Mouse (Mus musculus): ENCODE measurements around the gene Syap1.
A peak's percentile ranks its signal among the peaks of the same experiment; 100 is the strongest.

The Syap1 gene

GRCm38 (mm10) chrX:162887931-162888511 is at the start of gene Syap1:
Gene Syap1 (minus strand): TSS chrX:162888447.
- no peaks in the 10 kb centered on the region for H3K27me3 ChIP-seq (ENCODE audit: insufficient read depth, low read length)
- H3K9me3 ChIP-seq (ENCODE audit: low read length) = no peaks in the 10 kb centered on the region
- TF ChIP-seq NANOG (IDR thresholded peaks at IDR 0.05; ENCODE audit: borderline replicate concordance, low read length) = no peak
- no peak for TF ChIP-seq CTCF (conservative IDR thresholded peaks at IDR 0.05; ENCODE audit: low read length)
- TF ChIP-seq POU5F1 (IDR thresholded peaks at IDR 0.05; ENCODE audit: borderline replicate concordance, low read length) = no peak
- H3K4me3 ChIP-seq (replicated peaks; ENCODE audit: low read length) = peak within 1 kb of the TSS; percentile 90
- peaks cover 39% of the 10 kb centered on the region for H3K4me1 ChIP-seq (replicated peaks; ENCODE audit: low read depth, low read length)
- H3K36me3 ChIP-seq (ENCODE audit: insufficient read depth, low read length) = no peaks in the 10 kb centered on the region

- Histone ChIP-seq H3K4me1 (replicated peaks; ENCODE audit: low read depth, low read length) (no peaks in the 10 kb centered on the region), H3K36me3 (ENCODE audit: insufficient read depth, low read length) (peaks cover 4% of the 10 kb centered on the region; the same call in 1 of the 2 replicates), H3K4me3 (replicated peaks; ENCODE audit: low read length) (no peak overlapping the region), H3K9me3 (ENCODE audit: low read length) (no peaks in the 10 kb centered on the region), H3K27me3 (ENCODE audit: insufficient read depth, low read length) (no peaks in the 10 kb centered on the region)
- TF ChIP-seq CTCF (conservative IDR thresholded peaks at IDR 0.05; ENCODE audit: low read length) (no peak), NANOG (IDR thresholded peaks at IDR 0.05; ENCODE audit: borderline replicate concordance, low read length) (no peak), POU5F1 (IDR thresholded peaks at IDR 0.05; ENCODE audit: borderline replicate concordance, low read length) (no peak)
Observed at GRCm38 (mm10) chrX:162931467-162931866, 43.2 kb upstream of the Syap1 start.

DNA sequence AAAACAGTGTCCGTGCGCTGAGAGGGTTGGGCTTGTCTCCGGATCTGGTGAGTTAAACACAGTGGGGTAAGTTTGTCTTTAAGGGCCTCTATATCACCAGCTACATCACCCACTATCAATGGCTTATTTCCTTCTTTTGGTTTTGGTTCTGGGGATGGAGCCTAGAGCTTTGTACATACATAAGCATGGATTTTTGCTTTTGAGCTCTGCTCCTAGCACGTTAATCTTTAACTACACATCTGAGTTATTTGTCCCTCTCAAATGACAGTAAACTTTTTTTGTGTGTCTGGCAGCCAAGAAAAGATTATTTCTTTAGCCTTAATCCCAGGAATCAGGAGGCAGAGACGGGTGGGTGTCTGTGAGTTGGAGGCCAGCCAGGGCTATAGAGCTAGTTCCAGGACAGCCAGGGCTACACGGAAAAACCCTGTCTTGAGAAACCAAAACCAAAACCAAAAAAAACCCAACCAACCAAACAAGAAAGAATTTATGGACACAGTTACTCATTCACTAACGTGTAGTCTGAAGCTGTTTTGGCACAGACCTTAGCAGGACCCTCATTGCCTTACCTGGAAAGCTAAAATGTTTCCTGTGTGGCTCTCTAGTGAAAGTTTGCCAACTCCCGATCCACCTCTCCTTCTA is 33.4 kb upstream of the Syap1 start:
- Histone ChIP-seq H3K4me1 (replicated peaks; ENCODE audit: low read depth, low read length) (no peaks in the 10 kb centered on the region), H3K4me3 (replicated peaks; ENCODE audit: low read length) (no peak overlapping the region), H3K27me3 (ENCODE audit: insufficient read depth, low read length) (no peaks in the 10 kb centered on the region), H3K9me3 (ENCODE audit: low read length) (no peaks in the 10 kb centered on the region), H3K36me3 (ENCODE audit: insufficient read depth, low read length) (peaks cover 2% of the 10 kb centered on the region; the same call in 1 of the 2 replicates)
- TF ChIP-seq POU5F1 (IDR thresholded peaks at IDR 0.05; ENCODE audit: borderline replicate concordance, low read length) (no peak), CTCF (conservative IDR thresholded peaks at IDR 0.05; ENCODE audit: low read length) (no peak), NANOG (IDR thresholded peaks at IDR 0.05; ENCODE audit: borderline replicate concordance, low read length) (no peak)

DNA sequence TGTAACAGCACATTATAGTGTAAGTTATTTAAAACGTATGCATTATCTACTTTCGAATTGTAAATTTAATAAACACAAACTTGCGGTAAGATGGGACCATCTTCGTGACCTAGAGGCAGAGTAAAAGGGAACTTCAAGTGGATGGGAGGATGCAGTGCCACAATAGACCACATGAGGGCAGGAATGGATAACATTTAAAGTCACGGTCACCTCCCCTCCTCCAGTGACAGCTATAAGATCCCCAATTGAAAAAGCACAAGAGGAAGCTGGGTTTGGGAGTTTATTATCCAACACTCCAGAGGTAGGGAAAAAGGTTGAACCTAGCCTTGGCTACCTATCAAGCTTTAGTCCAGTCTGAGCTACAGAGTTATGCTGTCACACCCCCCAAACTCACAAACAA is 27.4 kb upstream of the Syap1 start:
- H3K4me1 ChIP-seq (replicated peaks; ENCODE audit: low read depth, low read length) = no peaks in the 10 kb centered on the region
- TF ChIP-seq POU5F1 (IDR thresholded peaks at IDR 0.05; ENCODE audit: borderline replicate concordance, low read length) (no peak), CTCF (conservative IDR thresholded peaks at IDR 0.05; ENCODE audit: low read length) (peak; percentile 66)
- H3K27me3 ChIP-seq (ENCODE audit: insufficient read depth, low read length) = no peaks in the 10 kb centered on the region

DNA sequence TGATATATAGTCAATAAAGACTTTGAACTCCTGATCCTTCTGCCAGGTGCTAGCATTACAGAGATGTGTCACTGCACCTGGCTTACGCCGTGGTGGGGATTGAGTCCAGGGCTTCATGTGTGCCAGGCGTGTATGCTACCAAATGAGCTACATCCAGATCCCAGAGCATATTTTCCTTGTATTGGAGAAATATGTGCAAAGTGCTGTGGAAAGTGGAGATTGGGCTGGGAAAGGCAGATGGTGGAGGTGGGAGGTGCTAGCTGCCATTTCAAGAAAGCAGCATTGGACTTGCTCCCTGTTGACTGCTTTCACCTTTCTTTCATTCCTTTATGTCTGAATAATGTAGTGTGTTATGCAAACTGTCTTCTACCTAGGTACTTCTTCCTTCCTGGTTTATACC is 25.4 kb upstream of the Syap1 start:
- H3K9me3 ChIP-seq (ENCODE audit: low read length) = no peaks in the 10 kb centered on the region
- peaks cover 25% of the 10 kb centered on the region for H3K36me3 ChIP-seq (ENCODE audit: insufficient read depth, low read length)
- no peaks in the 10 kb centered on the region for H3K4me1 ChIP-seq (replicated peaks; ENCODE audit: low read depth, low read length)
- no peak overlapping the region for H3K4me3 ChIP-seq (replicated peaks; ENCODE audit: low read length)
- no peaks in the 10 kb centered on the region for H3K27me3 ChIP-seq (ENCODE audit: insufficient read depth, low read length)
- TF ChIP-seq CTCF (conservative IDR thresholded peaks at IDR 0.05; ENCODE audit: low read length) = no peak

More for the DNA sequence above, 27.4 kb upstream of the Syap1 start:
- Histone ChIP-seq H3K4me3 (replicated peaks; ENCODE audit: low read length) (no peak overlapping the region), H3K36me3 (ENCODE audit: insufficient read depth, low read length) (peaks cover 21% of the 10 kb centered on the region), H3K9me3 (ENCODE audit: low read length) (no peaks in the 10 kb centered on the region)

GRCm38 (mm10) chrX:162907554-162907953 is 19.3 kb upstream of the Syap1 start:
- Histone ChIP-seq H3K9me3 (ENCODE audit: low read length) (no peaks in the 10 kb centered on the region), H3K36me3 (ENCODE audit: insufficient read depth, low read length) (peaks cover 15% of the 10 kb centered on the region), H3K4me3 (replicated peaks; ENCODE audit: low read length) (no peak overlapping the region), H3K4me1 (replicated peaks; ENCODE audit: low read depth, low read length) (peaks cover 2% of the 10 kb centered on the region; the same call in 1 of the 2 replicates), H3K27me3 (ENCODE audit: insufficient read depth, low read length) (no peaks in the 10 kb centered on the region)
- TF ChIP-seq NANOG (IDR thresholded peaks at IDR 0.05; ENCODE audit: borderline replicate concordance, low read length) = no peak
- TF ChIP-seq POU5F1 (IDR thresholded peaks at IDR 0.05; ENCODE audit: borderline replicate concordance, low read length) = no peak
- no peak for TF ChIP-seq CTCF (conservative IDR thresholded peaks at IDR 0.05; ENCODE audit: low read length)

DNA sequence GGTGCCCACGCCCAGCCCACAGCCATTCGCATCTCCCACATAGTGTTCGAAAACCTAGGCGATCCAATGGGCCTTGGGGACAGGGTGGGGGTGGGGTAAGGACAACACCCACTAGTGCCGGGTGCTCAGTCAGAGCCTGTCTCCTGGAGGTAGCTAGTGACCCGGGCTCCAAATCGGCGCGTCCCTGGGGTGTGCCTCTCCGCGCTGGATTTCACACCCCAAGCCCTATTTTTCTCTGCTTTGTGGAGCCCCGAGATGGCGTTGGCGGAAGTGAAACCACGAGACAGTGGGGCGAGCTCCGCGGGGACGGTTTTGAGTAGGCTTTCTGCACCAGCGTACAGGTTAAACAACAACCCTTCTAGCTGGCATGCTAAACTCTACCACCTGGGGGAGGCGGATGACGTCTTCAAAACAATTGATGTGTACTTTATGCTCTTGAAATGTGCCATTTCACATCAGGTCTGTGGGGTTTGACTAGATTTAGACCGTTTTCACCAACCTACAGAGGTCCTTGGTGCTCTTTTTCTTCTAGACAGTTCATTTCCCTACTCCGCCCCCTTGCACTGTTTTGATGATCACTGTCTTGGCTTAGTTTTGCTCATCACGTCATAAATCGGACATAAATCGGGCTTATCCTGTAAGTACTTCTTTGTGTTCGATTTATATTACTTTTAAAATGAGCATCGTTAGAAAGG is 13.9 kb upstream of the Syap1 start:
- Histone ChIP-seq H3K4me3 (replicated peaks; ENCODE audit: low read length) (peak overlapping the region; percentile 84), H3K4me1 (replicated peaks; ENCODE audit: low read depth, low read length) (peaks cover 13% of the 10 kb centered on the region), H3K27me3 (ENCODE audit: insufficient read depth, low read length) (no peaks in the 10 kb centered on the region), H3K36me3 (ENCODE audit: insufficient read depth, low read length) (no peaks in the 10 kb centered on the region), H3K9me3 (ENCODE audit: low read length) (no peaks in the 10 kb centered on the region)
- no peak for TF ChIP-seq NANOG (IDR thresholded peaks at IDR 0.05; ENCODE audit: borderline replicate concordance, low read length)
- no peak for TF ChIP-seq POU5F1 (IDR thresholded peaks at IDR 0.05; ENCODE audit: borderline replicate concordance, low read length)
- no peak for TF ChIP-seq CTCF (conservative IDR thresholded peaks at IDR 0.05; ENCODE audit: low read length)

DNA sequence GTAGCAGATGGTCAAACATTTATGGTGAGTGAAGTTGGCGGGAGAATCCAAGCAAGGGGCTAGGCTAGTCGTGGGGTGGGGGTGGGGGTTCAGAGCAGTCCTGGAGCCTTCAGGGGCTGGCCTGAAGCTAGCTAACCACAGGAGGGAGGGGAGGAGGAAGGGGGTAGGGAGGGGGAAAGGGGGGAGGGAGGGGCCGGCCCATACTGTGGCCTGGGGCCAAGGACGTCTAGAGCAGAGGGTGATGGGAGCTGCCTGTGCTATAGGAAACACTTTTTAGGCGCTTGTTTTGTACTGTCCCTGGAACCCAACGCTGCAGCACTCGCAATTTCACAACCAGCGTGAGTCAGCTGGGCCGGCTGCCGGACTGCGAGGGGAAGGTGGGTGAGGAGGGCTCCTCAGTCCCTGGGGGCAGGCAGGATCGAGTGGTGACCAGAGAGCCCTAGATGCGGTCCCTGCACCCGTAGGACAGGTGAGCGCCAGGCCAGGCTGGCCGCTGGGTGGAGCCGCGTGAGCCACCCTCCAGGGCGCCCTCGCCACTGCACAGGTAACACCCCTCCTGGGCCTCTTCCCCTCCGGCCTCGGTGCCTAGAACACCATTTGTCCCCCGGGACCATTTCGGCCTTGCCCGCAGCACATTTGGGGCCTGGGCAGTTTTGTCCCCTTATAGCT is 13.3 kb upstream of the Syap1 start:
- peaks cover 13% of the 10 kb centered on the region for H3K4me1 ChIP-seq (replicated peaks; ENCODE audit: low read depth, low read length)
- no peaks in the 10 kb centered on the region for H3K9me3 ChIP-seq (ENCODE audit: low read length)
- TF ChIP-seq POU5F1 (IDR thresholded peaks at IDR 0.05; ENCODE audit: borderline replicate concordance, low read length) = no peak
- TF ChIP-seq CTCF (conservative IDR thresholded peaks at IDR 0.05; ENCODE audit: low read length) = no peak
- no peak for TF ChIP-seq NANOG (IDR thresholded peaks at IDR 0.05; ENCODE audit: borderline replicate concordance, low read length)

More for the DNA sequence above, 13.3 kb upstream of the Syap1 start:
- H3K27me3 ChIP-seq (ENCODE audit: insufficient read depth, low read length) = no peaks in the 10 kb centered on the region
- H3K36me3 ChIP-seq (ENCODE audit: insufficient read depth, low read length) = no peaks in the 10 kb centered on the region
- peak overlapping the region; percentile 84 for H3K4me3 ChIP-seq (replicated peaks; ENCODE audit: low read length)

All from E14TG2a.4 (cell line).